Mouse (Mus musculus) myocyte (in vitro differentiated cells): Measurements from ENCODE around the gene Hsdl1.

Experiments used
- CEBPB ChIP-seq: IDR thresholded peaks from 2 replicates; pipeline ENCODE4 v1.6.1; 2011; ENCODE audit warnings: mild to moderate bottlenecking, moderate library complexity; ENCODE audit not compliant: poor library complexity, insufficient read depth, severe bottlenecking
- E2F4 ChIP-seq: IDR thresholded peaks from one replicate; pipeline ENCODE4 v1.6.1; 2011; ENCODE audit warnings: mild to moderate bottlenecking, control low read depth, moderate library complexity; ENCODE audit not compliant: insufficient read depth
- MAX ChIP-seq: IDR thresholded peaks from one replicate; pipeline ENCODE4 v1.6.1; 2011; ENCODE audit warnings: low read depth, mild to moderate bottlenecking, control low read depth
- MYOG ChIP-seq, 3 experiments: IDR thresholded peaks; one replicate each; pipeline ENCODE4 v1.6.1; 2011; ENCODE audit warnings: control low read depth in 2 of 3, low read depth in 2 of 3, mild to moderate bottlenecking in 2 of 3; ENCODE audit not compliant: insufficient read length in 2 of 3, control insufficient read depth in 1 of 3, insufficient read depth in 1 of 3
- POLR2A ChIP-seq: IDR thresholded peaks from one replicate; pipeline ENCODE4 v1.6.1; 2011; ENCODE audit warnings: low read depth, mild to moderate bottlenecking, control low read depth, moderate library complexity; ENCODE audit not compliant: insufficient read length
- POLR2AphosphoS2 ChIP-seq: IDR thresholded peaks from one replicate; pipeline ENCODE4 v1.6.1; 2011; ENCODE audit warnings: low read depth, control low read depth; ENCODE audit not compliant: insufficient read length
- SRF ChIP-seq: IDR thresholded peaks from one replicate; pipeline ENCODE4 v1.6.1; 2011; ENCODE audit warnings: low read depth; ENCODE audit not compliant: control insufficient read depth, insufficient read length
- TCF12 ChIP-seq: IDR thresholded peaks from one replicate; pipeline ENCODE4 v1.6.1; 2011; ENCODE audit warnings: mild to moderate bottlenecking, control low read depth; ENCODE audit not compliant: poor library complexity, insufficient read depth, severe bottlenecking
- USF1 ChIP-seq: IDR thresholded peaks from one replicate; pipeline ENCODE4 v1.6.1; 2011; ENCODE audit warnings: low read depth, mild to moderate bottlenecking, control low read depth, moderate library complexity

DNA sequence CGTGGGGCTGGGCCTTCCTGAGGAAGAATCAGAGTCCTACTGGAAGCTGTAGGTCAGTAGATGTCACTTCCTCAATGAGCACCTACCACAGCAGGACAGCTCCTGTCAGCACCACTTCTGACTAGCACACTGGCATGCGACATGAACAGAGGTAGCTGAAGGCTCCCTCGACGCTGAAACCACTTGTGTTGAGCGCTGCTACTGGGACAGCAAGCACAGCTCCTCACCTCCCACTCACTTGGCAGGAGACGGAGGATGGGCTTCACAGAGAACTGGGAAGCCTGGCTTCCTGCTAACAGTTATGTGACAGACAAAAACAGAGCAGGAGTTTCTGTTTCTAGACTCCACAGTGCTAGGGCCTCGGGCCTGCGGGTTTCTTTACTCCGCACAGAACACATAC, 43.0 kb downstream of the Hsdl1 start:
- TF ChIP-seq POLR2A, result no peak
- no peak for TF ChIP-seq CEBPB
- no peak for TF ChIP-seq SRF
- no peak for TF ChIP-seq USF1
- TF ChIP-seq E2F4, result no peak
- no peak for TF ChIP-seq MAX
- no peak for TF ChIP-seq TCF12
- TF ChIP-seq POLR2AphosphoS2, result no peak
- no peak for TF ChIP-seq MYOG (IDR thresholded peaks at IDR 0.05; ENCODE audit: control insufficient read depth in 1 of 3, insufficient read depth in 1 of 3, insufficient read length in 2 of 3, low read depth in 2 of 3)
